Mouse (Mus musculus) layer of hippocampus, adult 9-11 months (tissue): Measurements from ENCODE around the gene 3110082I17Rik.

Source experiments
- DNase-seq: peaks from one replicate; pipeline ENCODE4 v3.0.0; 2022

The 3110082I17Rik gene

DNA sequence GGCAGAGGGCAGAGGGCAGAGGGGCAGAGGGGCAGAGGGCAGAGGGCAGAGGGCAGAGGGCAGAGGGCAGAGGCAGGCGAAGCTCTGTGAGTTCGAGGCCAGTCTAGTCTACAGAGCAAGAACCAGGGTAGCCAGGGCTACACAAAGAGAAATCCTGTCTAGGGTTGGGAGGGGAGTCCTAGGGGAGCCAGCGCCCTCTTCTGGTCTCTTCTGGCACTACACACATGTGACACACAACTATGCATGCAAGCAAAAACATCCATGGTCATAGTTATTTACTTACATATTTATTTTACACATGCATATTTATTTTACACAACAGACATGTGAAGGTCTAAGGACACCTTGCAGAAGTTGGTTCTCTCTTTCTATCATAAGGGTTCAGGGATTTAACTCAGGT lies 42.8 kb downstream of the 3110082I17Rik start:
- DNase-seq: no peak

DNA sequence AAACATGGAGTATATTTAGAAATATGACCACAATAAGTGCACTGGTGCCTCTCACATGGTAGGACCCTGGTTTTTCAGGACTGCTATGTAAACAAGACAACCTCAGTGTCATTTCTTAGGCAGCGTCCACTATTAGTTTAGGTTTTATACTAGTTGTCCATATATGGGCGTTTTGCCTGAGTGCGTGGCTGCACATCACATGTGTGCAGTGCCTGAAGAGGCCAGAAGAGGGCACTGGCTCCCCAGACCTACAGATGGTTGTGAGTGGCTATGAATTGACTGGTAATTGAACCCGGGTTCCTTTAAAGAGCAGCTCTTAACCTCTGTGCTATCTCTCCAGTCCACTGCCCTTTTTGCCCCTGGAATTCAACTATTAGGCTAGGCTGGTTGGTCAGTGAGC lies 43.4 kb downstream of the 3110082I17Rik start:
- DNase-seq: no peak

DNA sequence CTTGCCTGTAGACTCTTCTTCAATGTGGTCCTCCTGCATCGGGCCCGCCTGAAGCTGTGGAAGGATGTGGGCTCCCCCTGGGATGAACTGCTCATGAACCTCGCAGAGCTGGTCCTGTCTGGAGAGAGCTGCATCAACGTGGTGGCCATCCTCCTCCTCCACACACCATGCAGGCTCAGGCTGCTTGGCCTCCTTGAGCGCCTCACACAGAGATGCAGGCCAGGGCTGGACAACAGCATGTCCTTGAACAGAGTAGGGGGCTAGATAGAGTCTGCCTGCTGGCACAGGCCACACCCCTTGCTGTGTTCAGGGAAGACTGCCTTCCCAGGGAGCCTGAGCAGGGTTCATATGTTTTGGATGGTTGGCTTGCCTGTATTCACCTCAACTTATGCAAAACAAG lies 45.3 kb downstream of the 3110082I17Rik start:
- DNase-seq: no peak

DNA sequence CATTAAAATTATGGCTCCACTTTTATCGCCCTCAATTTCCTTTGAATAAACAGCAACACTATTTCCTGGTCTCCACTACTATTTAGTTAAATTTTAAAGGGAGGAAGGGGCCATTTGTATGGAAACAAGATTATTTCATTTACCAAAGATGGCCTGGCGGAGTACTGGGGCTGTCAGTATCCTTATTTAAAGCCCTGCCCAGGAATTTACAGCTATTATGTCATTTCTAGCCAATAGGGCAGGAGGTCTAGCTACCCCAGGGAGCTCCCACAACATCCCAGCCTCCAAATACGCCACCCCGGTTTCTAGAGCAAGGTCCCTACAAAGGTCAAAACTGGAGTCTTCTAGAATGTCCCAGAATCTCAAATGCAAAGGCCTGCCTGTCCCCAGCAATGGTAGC lies 46.8 kb downstream of the 3110082I17Rik start:
- DNase-seq: no peak

DNA sequence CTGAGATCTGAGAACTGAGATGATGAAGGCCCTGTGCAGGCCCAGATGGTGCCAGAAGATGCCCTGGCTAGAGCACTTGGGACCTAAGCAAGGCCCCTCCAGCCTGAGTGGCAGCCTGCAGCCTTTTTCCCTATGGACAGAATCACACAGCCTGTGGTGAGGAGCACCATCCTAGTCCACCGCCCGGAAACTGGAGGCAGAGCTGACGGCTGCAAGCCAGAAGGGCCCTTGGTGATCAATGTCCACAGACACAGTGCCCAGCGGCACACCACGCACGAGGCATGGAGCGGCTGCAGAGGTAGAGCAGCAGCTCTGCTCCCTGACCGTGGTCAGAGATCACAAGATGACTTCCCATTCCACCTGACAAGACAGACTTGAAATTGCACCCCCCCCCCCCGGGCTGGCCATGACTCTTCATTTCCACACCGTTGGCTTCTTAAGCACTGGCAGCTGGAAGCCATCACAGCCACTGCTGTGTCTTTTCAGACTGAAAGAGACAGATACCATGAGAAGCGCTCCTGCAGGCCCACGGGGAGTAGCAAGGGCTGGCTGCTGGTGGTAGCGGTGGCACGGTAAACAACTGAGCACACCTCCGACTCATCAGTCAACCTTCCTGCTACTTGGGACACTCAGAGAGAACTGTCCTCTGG lies 48.5 kb downstream of the 3110082I17Rik start:
- DNase-seq: no peak

DNA sequence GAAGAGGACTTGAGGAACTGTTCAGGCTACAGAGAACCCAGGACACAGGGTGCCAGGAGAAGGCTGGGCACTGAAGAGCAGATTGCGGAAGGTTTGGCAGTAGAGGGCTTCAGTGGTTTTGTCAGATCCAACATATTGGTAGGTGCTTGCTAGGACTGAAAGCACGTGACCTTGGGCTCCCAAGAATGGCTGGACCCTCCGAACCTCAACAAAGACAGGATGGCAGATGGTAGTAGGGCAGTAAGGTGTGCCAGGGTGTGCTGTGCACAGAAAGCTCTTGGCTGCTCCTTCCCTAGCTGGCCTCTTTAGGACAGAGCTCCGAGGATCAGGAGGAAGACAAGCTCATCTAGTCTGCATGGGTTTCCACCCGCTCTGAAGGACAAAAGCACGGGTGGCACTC lies 49.2 kb downstream of the 3110082I17Rik start:
- no peak for DNase-seq

DNA sequence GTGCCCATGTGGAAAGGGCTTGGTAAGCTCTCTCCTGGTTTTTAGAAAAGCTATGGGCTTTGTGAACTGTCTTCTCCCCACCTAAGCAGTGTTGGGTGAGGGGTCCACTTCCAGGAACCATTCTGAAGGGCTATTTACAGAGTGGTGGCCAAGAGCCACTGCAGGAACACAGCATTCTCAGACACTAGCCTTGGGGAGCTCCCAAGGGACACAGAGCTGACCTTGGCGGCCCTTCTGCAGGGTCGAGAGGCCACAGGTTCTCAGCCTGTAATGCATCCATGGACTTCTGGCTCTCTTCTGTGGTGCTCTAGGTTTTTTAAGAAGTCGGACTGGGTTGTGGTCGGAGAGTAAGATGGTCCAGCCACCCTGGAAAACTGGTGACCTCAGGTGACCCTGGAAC lies 50.3 kb downstream of the 3110082I17Rik start:
- no peak for DNase-seq

DNA sequence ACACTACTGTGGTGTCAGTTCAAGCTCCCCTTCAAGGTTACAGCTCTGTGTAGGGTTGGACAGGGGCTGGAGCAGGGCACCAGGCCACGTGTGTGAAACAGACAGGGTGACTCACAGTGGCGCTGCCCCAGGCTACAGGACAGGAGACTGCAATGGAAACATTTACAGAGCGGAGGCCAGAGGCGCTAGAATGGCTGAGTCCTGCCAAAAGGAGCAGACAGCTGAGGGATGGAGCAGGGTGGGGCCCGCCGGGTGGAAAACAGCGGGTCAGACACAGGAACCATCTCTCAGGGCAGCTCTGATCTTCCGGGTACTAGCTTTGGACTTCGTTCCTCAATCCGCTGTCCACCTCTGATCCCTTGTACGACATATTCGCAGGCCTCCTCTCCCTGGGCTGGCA lies 50.9 kb downstream of the 3110082I17Rik start:
- no peak for DNase-seq

DNA sequence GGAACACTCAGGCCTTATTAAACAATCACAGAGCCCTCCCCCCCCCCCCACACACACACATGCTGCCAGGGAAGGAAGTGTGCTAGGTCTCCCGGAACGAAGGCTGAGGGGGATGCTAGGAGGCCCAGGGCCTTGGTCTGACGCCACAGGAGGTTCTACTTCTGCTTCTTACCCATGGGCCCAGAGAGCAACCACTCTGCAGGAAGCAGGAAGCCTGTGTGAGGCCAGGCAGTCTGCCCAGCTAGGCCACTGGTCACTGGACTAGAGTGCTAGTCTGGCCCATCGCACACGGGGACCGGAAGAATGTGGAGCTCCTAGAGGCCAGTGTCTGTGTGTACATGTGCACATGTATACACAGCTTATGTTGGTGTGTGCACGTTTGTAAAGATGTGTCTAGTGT lies 51.8 kb downstream of the 3110082I17Rik start:
- peak; percentile 84 for DNase-seq

DNA sequence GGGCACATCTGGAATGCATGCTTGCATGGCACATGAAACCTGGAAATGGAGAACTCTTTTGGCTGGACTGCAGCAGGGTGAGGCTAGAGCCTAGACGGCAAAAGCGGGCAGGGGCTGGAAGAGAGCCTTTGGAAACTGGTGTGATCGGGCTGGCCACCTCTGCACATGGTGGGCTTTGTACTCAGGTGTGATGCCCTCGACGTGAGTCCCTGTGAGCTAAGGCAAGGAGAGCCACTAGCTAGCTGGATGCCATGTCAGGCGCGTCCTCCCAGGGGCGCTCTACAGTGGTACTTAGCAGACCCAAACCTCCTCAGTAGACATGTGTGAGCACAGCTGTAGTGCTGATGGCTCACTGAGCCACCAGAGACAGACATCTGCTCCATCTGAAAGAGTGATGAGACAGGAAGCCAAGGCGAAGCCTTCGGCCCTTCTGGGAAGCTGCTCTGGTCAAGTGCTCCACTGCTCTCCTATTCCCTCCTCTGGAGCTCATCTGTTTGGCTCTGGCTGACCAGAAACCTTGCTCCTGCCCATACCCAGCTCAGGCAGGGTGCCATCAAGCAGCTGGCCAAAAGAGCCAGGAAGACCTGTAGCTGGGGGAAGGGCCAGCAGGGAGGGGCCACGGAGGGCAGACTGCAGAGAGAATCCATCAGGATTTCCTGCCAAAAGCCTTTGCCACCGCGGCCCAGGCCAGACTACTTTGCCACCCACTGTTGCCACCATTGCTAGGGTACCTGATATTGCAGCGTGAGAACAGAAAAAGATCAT lies 53.0 kb downstream of the 3110082I17Rik start:
- no peak for DNase-seq

DNA sequence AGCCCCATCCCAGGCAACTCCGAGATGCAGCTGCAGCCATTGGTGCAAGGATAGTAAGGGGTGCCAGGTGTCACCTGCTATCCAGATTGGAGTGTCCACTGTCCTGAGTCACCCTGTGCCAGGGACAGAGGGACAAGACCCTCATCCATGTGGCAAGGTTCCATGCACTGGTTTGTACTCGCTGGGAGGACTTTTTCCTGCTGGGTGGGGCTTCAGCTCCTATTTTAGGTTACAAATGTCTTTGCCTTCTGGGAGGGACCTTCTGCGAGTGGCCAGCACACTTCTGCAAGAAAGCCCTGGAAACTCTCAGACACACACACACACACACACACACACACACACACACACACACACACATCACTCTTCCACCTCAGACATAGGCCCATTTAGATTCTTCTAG lies 54.4 kb downstream of the 3110082I17Rik start:
- DNase-seq: no peak

DNA sequence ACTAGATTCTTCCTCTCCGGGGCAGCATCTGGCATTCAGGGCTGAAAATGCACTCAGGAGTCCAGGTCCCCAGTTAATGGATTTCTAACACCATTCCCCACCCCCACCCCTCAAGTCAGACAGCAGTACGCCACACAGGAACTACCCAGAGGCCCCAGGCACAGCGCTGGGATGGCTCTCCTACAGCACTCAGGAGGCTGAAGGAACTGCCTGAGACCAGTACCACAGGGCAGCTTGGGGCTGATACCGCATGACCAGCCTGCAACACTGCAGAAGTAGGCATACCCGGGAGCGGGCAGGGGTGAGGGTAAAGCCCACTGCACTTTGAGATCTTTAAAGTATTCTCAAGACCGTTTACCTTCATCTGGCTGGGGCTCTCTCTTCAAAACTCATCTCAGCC lies 54.8 kb downstream of the 3110082I17Rik start:
- no peak for DNase-seq

DNA sequence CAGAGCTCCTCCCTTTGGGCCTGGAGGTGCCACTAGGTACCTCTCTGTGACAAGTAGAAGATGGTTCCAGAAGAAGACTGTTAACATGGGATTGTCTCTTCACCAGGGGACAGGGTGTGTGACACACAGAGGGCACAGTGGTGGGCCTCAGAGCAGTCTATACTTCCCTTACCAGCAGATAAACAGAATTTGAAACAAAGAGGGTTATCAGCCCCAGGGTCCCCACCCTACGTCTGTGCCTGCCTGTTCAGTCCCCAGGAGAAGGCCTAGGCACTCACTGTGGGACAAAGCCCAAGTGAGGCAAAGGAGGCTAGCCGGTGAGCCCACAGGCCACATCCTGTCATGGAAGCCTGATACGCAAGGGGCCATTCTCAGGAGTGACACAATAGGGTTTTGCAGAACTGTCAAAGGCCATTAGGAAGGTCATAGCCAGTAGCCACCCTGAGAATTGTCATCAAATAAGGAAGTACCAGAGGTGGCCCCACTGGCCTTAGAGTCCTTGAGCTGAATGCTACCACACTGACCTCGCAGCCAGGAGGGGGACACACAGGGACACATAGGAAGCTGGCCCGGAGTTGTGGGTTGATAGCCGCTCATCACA lies 55.4 kb downstream of the 3110082I17Rik start, which contains the start of gene C130050O18Rik:
C130050O18Rik (plus strand) TSS at position 480 of the 601 bp plus-strand sequence.
- DNase-seq: peak; percentile 57

DNA sequence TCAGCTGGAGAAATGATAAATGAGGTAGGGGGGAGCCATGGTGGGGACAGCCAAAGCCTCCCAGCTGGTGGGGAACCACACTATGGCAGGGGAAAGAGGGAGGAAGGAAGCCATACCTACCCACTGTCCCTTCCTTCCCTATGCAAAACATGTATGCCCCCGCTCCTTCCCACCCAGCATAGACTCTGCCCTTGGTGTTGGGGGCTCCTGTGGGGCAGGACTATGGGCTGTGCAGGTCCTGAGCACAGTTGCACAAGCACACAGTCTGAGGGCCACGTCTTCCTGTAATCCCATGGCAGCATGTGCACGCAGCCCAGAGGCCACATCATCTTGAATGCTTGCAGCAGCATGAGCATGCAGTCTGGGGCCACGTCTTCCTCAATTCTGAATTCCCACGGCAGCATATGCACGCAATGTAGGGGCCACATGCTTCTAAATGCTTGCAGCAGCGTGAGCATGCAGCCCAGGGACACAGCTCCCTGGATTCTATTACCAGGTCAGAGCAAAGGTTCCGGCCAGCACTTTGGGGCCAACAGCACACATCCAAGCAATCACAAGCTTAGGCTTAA lies 56.6 kb downstream of the 3110082I17Rik start:
- no peak for DNase-seq

DNA sequence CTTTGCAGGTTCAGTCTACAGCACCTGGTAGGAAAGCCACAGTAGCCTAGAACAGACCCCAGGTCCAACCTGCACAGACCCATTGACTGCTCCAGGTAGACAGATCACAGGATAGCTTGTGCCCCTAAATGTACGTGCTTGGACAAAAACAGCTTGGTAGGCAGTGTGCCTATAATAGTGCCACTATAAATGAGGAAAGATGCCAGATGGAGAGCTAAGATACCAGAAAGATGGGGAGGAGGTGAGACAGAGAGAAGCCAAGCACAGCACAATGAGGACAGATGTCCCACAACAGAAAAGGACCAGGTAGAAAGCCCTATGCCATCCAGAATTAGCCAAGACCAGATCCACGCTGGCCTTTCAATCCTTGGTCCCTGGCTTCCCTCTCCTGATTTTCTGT lies 58.2 kb downstream of the 3110082I17Rik start:
- DNase-seq: no peak

DNA sequence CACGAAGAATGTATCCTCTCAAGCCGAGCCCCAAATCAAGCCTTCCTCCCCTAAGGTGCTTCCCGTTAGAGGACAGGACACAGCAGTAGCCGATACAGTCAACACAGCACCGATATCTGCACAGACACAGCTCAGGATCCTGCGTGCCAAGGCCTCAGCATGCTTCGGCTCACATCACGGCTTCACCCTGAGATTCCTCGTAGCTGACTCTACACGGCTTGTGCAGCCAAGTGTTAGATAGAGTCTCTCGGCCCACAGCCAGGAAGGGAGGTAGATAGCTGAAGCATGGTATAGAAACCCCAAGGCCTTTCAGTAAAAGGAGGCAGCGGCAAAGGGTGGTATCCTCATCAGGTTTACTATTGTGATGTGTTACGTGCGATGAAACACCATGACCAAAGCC lies 60.3 kb downstream of the 3110082I17Rik start:
- no peak for DNase-seq

DNA sequence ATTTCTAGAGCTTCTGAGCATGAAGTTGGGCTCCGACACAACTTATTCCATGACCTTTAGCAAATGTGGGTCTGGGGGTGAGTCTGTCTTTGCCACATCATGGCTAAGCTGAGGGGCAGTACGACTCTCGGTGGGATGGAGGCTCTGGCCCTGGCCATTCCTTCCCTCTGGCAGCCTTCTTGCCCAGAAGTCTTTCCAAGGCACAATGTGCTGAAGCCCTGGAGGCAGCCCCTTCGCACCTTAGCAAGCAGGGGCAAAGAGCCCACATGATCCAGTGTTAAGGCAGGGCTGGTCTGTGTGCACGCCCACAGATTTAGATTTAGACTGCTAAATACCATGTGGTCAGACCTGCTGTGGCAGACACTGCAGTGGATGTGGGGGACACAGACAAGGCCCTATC lies 61.5 kb downstream of the 3110082I17Rik start:
- DNase-seq: no peak

DNA sequence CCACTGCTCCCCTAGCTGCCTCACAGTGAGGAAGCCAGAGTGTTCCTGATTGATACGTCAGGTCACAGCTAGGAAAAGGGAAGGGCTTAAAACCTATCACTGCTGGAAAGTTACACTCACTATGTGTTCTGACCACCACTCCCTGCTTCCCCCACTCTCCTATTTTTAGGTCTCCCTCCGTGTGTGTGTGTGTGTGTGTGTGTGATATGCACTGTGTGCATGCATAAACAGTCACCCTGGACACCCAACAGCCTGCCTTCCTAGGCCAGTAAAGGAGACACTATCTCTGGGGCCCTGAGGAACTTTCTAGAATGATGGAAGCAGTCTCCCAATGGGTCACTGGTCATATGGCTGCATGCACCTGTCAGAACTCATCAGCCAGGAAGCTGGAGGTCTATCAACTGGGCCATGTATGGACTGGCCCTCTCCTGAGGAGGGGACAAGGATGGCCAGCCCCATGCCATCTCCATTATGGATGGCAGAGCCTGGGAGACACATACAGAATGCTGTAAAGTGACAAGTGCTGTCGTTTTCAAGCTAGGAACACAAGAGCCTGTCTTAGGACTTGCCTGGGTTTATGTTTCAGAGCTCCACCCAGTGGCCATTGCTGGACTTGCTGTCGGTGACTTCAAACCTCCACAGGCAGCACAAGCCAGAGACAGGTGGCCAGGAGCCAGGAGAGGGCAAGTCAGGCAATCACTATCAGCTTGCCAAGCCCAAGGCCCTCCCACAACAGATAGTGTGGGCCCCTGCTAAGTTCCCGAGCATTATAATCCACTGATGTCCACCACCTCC lies 62.2 kb downstream of the 3110082I17Rik start:
- peak; percentile 94 for DNase-seq

DNA sequence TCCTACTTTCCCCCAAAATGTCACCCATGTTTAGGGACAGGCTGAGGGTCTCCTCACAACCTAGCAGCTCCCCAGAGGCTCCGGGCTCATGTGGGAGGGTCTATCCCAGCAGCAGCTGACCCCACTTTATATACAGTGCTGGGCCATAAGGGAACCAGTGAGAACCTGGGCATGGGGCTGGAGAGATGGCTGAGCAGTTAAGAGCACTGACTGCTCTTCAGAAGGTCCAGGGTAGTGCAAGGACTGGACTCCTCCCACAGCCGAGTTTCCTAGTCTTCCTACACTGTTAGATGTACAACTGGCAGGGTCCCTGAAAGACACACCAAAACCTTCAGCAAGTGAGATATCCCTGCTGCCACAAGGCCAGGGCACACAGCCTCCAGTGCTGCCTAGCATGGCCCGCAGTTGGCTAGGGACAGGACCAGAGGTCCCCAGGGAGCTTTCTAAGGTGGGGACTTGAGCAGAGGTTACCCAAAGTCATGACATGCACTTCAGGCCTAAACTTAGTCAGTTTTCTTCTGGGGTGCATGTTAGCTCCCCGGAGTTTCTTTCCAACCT lies 62.9 kb downstream of the 3110082I17Rik start:
- DNase-seq: no peak

DNA sequence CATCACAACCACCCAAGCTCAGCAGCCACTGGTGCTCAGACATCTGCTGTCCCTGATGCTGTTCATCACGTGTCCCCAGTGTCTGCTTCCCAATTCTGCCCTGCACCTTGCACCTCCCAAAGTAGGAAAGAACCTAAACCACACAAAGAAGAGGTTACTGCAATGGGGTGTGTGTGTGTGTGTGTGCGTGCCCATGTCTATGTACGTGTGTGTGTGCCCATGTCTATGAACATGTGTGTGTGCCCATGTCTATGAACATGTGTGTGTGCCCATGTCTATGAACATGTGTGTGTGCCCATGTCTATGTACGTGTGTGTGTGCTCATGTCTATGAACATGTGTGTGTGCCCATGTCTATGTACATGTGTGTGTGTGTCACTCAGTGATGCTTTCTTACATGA lies 64.8 kb downstream of the 3110082I17Rik start:
- no peak for DNase-seq

DNA sequence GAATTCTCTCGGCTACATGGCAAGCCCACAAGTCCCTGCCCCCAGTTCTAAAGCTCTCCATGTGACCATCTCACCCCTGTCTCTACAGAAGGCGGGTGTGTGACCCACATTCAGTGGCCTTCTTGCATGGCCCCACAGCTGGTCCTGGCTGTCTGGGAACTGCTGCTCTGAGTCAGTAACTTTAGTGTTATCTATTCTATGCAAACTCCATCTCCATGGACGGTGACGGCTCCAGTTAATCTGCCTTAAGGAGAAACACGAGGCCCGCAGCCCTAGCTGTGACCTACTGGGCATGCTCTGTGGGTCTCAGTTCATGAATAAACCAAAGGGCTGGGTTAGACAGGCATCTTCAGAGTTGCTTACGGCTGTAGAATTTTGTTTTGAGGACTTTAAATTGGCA lies 65.9 kb downstream of the 3110082I17Rik start:
- no peak for DNase-seq

DNA sequence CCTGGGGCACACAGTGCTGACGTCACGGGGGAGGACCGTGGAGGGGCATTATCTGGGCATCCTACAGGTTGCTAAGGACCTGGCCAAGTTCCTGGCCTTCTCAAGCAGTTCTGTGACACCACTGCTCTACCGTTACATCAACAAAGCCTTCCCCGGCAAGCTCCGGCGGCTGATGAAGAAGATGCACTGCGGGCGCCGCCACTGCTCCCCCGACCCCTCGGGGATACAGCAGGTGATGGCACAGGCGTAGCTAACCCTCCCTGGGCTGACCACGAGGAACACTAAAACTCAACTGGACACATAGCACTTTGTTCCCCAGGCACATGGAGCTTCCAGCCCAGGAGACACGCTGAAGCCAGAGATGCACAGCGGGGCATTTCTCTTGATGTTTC lies 67.1 kb downstream of the 3110082I17Rik start:
- DNase-seq: no peak
